Mouse (Mus musculus) heart, embryonic 15.5 days (tissue): ENCODE data around the gene Casp14. TPM values are rescaled to one million over a fixed set of nuclear protein-coding genes. Genes with fewer than 3 reads are reported as not detected.
"Not testable (repeated sequence)": the region's sequence is repeated elsewhere in the genome, so short reads cannot be mapped to it uniquely, and the experiment has no call there.

ENCODE experiments used
- ATAC-seq: fragments of 200-750 bp; cut with Nextera tagmentation; replicated peaks from 2 replicates; pipeline ENCODE4 v1.8.0; 2017; ENCODE audit warnings: low read depth, moderate TSS enrichment; ENCODE audit not compliant: insufficient number of reproducible peaks, insufficient read depth, low FRiP score
- H3K27ac ChIP-seq: fragments of 300-500 bp; sonication (generic); 2 replicates; pipeline ENCODE4 v1.5.1; 2015; ENCODE audit warnings: mild to moderate bottlenecking, inconsistent platforms
- H3K27me3 ChIP-seq: fragments of 300-500 bp; sonication (generic); 2 replicates; pipeline ENCODE4 v1.6.1; 2015; ENCODE audit warnings: inconsistent platforms
- H3K36me3 ChIP-seq: fragments of 300-500 bp; sonication (generic); 2 replicates; pipeline ENCODE4 v1.6.1; 2015; ENCODE audit warnings: mild to moderate bottlenecking, inconsistent platforms
- H3K4me1 ChIP-seq: fragments of 300-500 bp; sonication (generic); replicated peaks from 2 replicates; pipeline ENCODE4 v1.6.1; 2015; ENCODE audit warnings: inconsistent platforms
- H3K4me2 ChIP-seq: fragments of 300-500 bp; sonication (generic); 2 replicates; pipeline ENCODE4 v1.6.1; 2015; ENCODE audit warnings: inconsistent platforms, mild to moderate bottlenecking, moderate library complexity
- H3K4me3 ChIP-seq: fragments of 300-500 bp; sonication (generic); 2 replicates; pipeline ENCODE4 v1.5.1; 2015; ENCODE audit warnings: mild to moderate bottlenecking, inconsistent platforms
- H3K9ac ChIP-seq: fragments of 300-500 bp; sonication (generic); 2 replicates; pipeline ENCODE4 v1.6.1; 2015; ENCODE audit warnings: mild to moderate bottlenecking, inconsistent platforms
- H3K9me3 ChIP-seq: fragments of 300-500 bp; sonication (generic); replicated peaks from 2 replicates; pipeline ENCODE4 v1.6.1; 2016; ENCODE audit warnings: inconsistent platforms
- WGBS: fragments of 180-500 bp; shearing (Covaris S2); methylation state at CpG from one replicate; pipeline ENCODE4 v1.1.7; 2015; ENCODE audit warnings: mixed read lengths; 5-methylcytosine and 5-hydroxymethylcytosine counted together
- polyA plus RNA-seq: library from polyadenylated mRNA; unstranded; fragments of >200 nt; fragmentation: Nextera tagmentation; extraction: Ambion mirVana; gene quantifications from 2 replicates; pipeline ENCODE4 v1.2.1, GENCODE M21; 2015

The Casp14 gene
- polyA plus RNA-seq, 1 experiment from 2014 or later, result not detected

- no peaks in the 10 kb centered on the region for H3K27me3 ChIP-seq
- H3K27ac ChIP-seq, result no peak overlapping the region
- no peaks in the 10 kb centered on the region for H3K9me3 ChIP-seq
- no peak for ATAC-seq
- H3K4me2 ChIP-seq, result no peak overlapping the region
- no peak overlapping the region for H3K4me3 ChIP-seq
- no peak overlapping the region for H3K9ac ChIP-seq
- WGBS, result 33% methylated on average over 3 of the region's 3 CpGs
- no peaks in the 10 kb centered on the region for H3K4me1 ChIP-seq
- no peaks in the 10 kb centered on the region for H3K36me3 ChIP-seq
These were observed 8.9 kb upstream of the Casp14 start for GRCm38 (mm10) chr10:78727035-78727434.

GRCm38 (mm10) chr10:78723416-78723815 lies 5.3 kb upstream of the Casp14 start:
- Histone ChIP-seq H3K4me3 (no peak overlapping the region), H3K9ac (no peak overlapping the region), H3K27me3 (no peaks in the 10 kb centered on the region), H3K4me2 (no peak overlapping the region), H3K27ac (no peak overlapping the region), H3K4me1 (no peaks in the 10 kb centered on the region), H3K9me3 (no peaks in the 10 kb centered on the region), H3K36me3 (no peaks in the 10 kb centered on the region)
- WGBS, result 40% methylated on average over 2 of the region's 2 CpGs
- no peak for ATAC-seq

- Histone ChIP-seq H3K27me3 (no peaks in the 10 kb centered on the region), H3K9ac (no peak overlapping the region), H3K36me3 (no peaks in the 10 kb centered on the region), H3K4me2 (no peak overlapping the region), H3K4me1 (no peaks in the 10 kb centered on the region), H3K4me3 (no peak overlapping the region), H3K27ac (no peak overlapping the region), H3K9me3 (no peaks in the 10 kb centered on the region)
- WGBS, result 55% methylated on average over 2 of the region's 2 CpGs
- no peak for ATAC-seq
These were observed 4.6 kb upstream of the Casp14 start for GRCm38 (mm10) chr10:78722654-78723053.

GRCm38 (mm10) chr10:78722036-78722435 lies 3.9 kb upstream of the Casp14 start:
- no peak for ATAC-seq
- 63% methylated on average over 5 of the region's 5 CpGs for WGBS

GRCm38 (mm10) chr10:78716231-78716630 lies 1.9 kb downstream of the Casp14 start:
- Histone ChIP-seq H3K9me3 (no peaks in the 10 kb centered on the region), H3K27me3 (no peaks in the 10 kb centered on the region), H3K27ac (no peak overlapping the region), H3K4me3 (no peak overlapping the region), H3K36me3 (no peaks in the 10 kb centered on the region), H3K4me1 (no peaks in the 10 kb centered on the region), H3K9ac (no peak overlapping the region), H3K4me2 (no peak overlapping the region)
- no peak for ATAC-seq

More at GRCm38 (mm10) chr10:78722036-78722435, 3.9 kb upstream of the Casp14 start:
- Histone ChIP-seq H3K4me1 (no peaks in the 10 kb centered on the region), H3K4me2 (no peak overlapping the region), H3K9me3 (no peaks in the 10 kb centered on the region), H3K9ac (no peak overlapping the region), H3K27me3 (no peaks in the 10 kb centered on the region), H3K4me3 (no peak overlapping the region), H3K27ac (no peak overlapping the region), H3K36me3 (no peaks in the 10 kb centered on the region)

GRCm38 (mm10) chr10:78715156-78715555 lies 2.9 kb downstream of the Casp14 start:
- whole genome bisulfite sequencing, result 85% methylated on average over 7 of the region's 7 CpGs
- Histone ChIP-seq H3K27me3 (no peaks in the 10 kb centered on the region), H3K27ac (no peak overlapping the region), H3K4me1 (no peaks in the 10 kb centered on the region), H3K9me3 (no peaks in the 10 kb centered on the region), H3K4me2 (no peak overlapping the region), H3K36me3 (no peaks in the 10 kb centered on the region), H3K9ac (no peak overlapping the region), H3K4me3 (no peak overlapping the region)
- ATAC-seq, result no peak

- WGBS, result 67% methylated on average over 6 of the region's 6 CpGs
- Histone ChIP-seq H3K4me3 (no peak overlapping the region), H3K9me3 (no peaks in the 10 kb centered on the region), H3K36me3 (no peaks in the 10 kb centered on the region), H3K27me3 (no peaks in the 10 kb centered on the region), H3K4me1 (no peaks in the 10 kb centered on the region), H3K9ac (no peak overlapping the region), H3K4me2 (no peak overlapping the region), H3K27ac (no peak overlapping the region)
- ATAC-seq, result no peak
These were observed 4.0 kb downstream of the Casp14 start for GRCm38 (mm10) chr10:78714129-78714528.

GRCm38 (mm10) chr10:78710706-78711105 lies 7.4 kb downstream of the Casp14 start:
- Histone ChIP-seq H3K9ac (no peak overlapping the region), H3K4me2 (no peak overlapping the region), H3K4me3 (no peak overlapping the region), H3K36me3 (no peaks in the 10 kb centered on the region), H3K27ac (no peak overlapping the region), H3K4me1 (no peaks in the 10 kb centered on the region), H3K9me3 (no peaks in the 10 kb centered on the region), H3K27me3 (no peaks in the 10 kb centered on the region)
- ATAC-seq, result no peak

GRCm38 (mm10) chr10:78700881-78701280 lies 17.2 kb downstream of the Casp14 start:
- Histone ChIP-seq H3K4me1 (no peaks in the 10 kb centered on the region), H3K36me3 (no peaks in the 10 kb centered on the region), H3K9ac (no peak overlapping the region), H3K27ac (no peak overlapping the region), H3K4me2 (no peak overlapping the region), H3K4me3 (no peak overlapping the region), H3K9me3 (no peaks in the 10 kb centered on the region), H3K27me3 (no peaks in the 10 kb centered on the region)
- WGBS, result 46% methylated on average over 3 of the region's 3 CpGs
- ATAC-seq, result no peak

- Histone ChIP-seq H3K4me2 (no peak overlapping the region), H3K4me1 (no peaks in the 10 kb centered on the region), H3K27me3 (no peaks in the 10 kb centered on the region), H3K9ac (no peak overlapping the region), H3K27ac (no peak overlapping the region), H3K4me3 (no peak overlapping the region), H3K36me3 (no peaks in the 10 kb centered on the region), H3K9me3 (no peaks in the 10 kb centered on the region)
- ATAC-seq, result no peak
- whole genome bisulfite sequencing, result 77% methylated on average over 6 of the region's 6 CpGs
These were observed 28.1 kb downstream of the Casp14 start for GRCm38 (mm10) chr10:78689973-78690372.

GRCm38 (mm10) chr10:78686995-78687577 lies 31.0 kb downstream of the Casp14 start:
- WGBS, result 57% methylated on average over 4 of the region's 4 CpGs
- Histone ChIP-seq H3K27ac (no peak overlapping the region), H3K9me3 (no peaks in the 10 kb centered on the region), H3K27me3 (no peaks in the 10 kb centered on the region), H3K9ac (no peak overlapping the region), H3K36me3 (no peaks in the 10 kb centered on the region), H3K4me1 (no peaks in the 10 kb centered on the region), H3K4me2 (no peak overlapping the region), H3K4me3 (no peak overlapping the region)
- ATAC-seq, result no peak

- H3K9me3 ChIP-seq, H3K27me3 ChIP-seq, H3K9ac ChIP-seq, H3K4me2 ChIP-seq, H3K4me3 ChIP-seq, ATAC-seq, H3K4me1 ChIP-seq, H3K27ac ChIP-seq, H3K36me3 ChIP-seq: not testable (repeated sequence)
- WGBS, result 11% methylated on average over 1 of the region's 1 CpGs
These were observed 48.0 kb downstream of the Casp14 start for GRCm38 (mm10) chr10:78670121-78670520.
